Mouse (Mus musculus): Measurements from ENCODE around the gene 4930578C19Rik. TPM values are rescaled to one million over a fixed set of nuclear protein-coding genes. Genes with fewer than 3 reads are reported as not detected.

The 4930578C19Rik gene
- 0.50 and 0.62 TPM in 2 replicates for polyA plus RNA-seq (2015; fragmentation: Nextera tagmentation; extraction: Ambion mirVana)

DNA sequence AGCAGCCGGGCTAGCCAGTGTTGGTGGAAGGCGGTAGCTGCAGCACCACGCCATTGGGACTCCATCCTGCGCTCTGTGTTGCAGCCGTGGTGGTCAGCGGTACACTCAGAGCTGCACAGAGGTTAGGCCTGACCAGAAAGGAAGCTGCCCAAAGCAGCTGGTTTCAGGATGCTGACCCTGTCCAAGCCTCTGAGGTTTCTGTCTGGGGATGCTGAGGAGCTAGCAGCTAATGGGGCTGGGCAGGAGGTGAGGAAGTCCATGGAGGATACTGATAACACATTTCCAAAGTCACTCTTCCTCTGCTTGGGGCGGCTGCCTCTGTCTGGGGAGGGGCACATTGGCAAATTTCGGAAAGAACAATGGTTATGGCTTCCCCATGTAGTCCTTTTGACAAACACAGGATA lies at the start of gene 4930578C19Rik:
Gene 4930578C19Rik, minus strand, starts transcription at position 200 of the 404 bp plus-strand sequence.
- no peaks in the 10 kb centered on the region for H3K4me1 ChIP-seq (ENCODE audit: control insufficient read depth, insufficient read depth, low read length)
- H3K9me3 ChIP-seq (ENCODE audit: control insufficient read depth, low read length): no peaks in the 10 kb centered on the region
- no peak within 1 kb of the TSS for H3K4me2 ChIP-seq (ENCODE audit: low read depth, low read length)
- 73% methylated on average over 8 of the region's 8 CpGs for WGBS
- no peaks in the 10 kb centered on the region for H3K27me3 ChIP-seq (replicated peaks; ENCODE audit: control insufficient read depth, insufficient read depth, low read length)
- no peaks in the 10 kb centered on the region for H3K36me3 ChIP-seq (ENCODE audit: control insufficient read depth, insufficient read depth, low read length)
- no peak within 1 kb of the TSS for H3K27ac ChIP-seq (ENCODE audit: low read length)
- ATAC-seq: no peak
- H3K9ac ChIP-seq (ENCODE audit: low read depth, low read length): no peak within 1 kb of the TSS
- no peak within 1 kb of the TSS for H3K4me3 ChIP-seq (ENCODE audit: low read length)

DNA sequence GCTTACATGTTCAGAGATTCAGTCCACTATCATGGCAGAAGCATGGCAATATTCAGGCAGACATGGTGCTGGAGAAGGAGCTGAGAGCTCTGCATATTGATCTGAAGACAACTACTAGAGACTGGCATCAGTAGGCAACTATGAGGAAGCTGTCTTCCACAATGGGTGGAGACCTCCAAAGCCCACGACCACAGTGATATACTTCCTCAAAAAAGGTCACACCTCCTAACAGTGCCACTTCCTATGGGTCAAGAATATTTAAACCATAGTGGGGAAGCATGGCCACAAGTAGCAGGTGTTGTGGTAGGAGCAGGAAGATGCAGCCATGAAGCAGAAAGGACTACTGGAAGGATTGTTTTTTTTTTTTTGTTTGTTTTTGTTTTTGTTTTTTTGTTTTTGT lies 6.5 kb upstream of the 4930578C19Rik start:
- no peak overlapping the region for H3K4me2 ChIP-seq (ENCODE audit: low read depth, low read length)
- no peaks in the 10 kb centered on the region for H3K9me3 ChIP-seq (ENCODE audit: control insufficient read depth, low read length)
- WGBS: 58% methylated on average over 1 of the region's 1 CpGs
- H3K4me3 ChIP-seq (ENCODE audit: low read length): no peak overlapping the region
- H3K9ac ChIP-seq (ENCODE audit: low read depth, low read length): no peak overlapping the region
- no peaks in the 10 kb centered on the region for H3K36me3 ChIP-seq (ENCODE audit: control insufficient read depth, insufficient read depth, low read length)
- no peak overlapping the region for H3K27ac ChIP-seq (ENCODE audit: low read length)
- no peaks in the 10 kb centered on the region for H3K27me3 ChIP-seq (replicated peaks; ENCODE audit: control insufficient read depth, insufficient read depth, low read length)
- no peak for ATAC-seq
- no peaks in the 10 kb centered on the region for H3K4me1 ChIP-seq (ENCODE audit: control insufficient read depth, insufficient read depth, low read length)

- Histone ChIP-seq H3K27ac (ENCODE audit: low read length) (no peak overlapping the region), H3K4me2 (ENCODE audit: low read depth, low read length) (no peak overlapping the region), H3K27me3 (replicated peaks; ENCODE audit: control insufficient read depth, insufficient read depth, low read length) (no peaks in the 10 kb centered on the region), H3K4me1 (ENCODE audit: control insufficient read depth, insufficient read depth, low read length) (no peaks in the 10 kb centered on the region), H3K36me3 (ENCODE audit: control insufficient read depth, insufficient read depth, low read length) (no peaks in the 10 kb centered on the region), H3K9me3 (ENCODE audit: control insufficient read depth, low read length) (no peaks in the 10 kb centered on the region), H3K4me3 (ENCODE audit: low read length) (no peak overlapping the region), H3K9ac (ENCODE audit: low read depth, low read length) (no peak overlapping the region)
- WGBS: 71% methylated on average over 1 of the region's 1 CpGs
- ATAC-seq: no peak
Observed at GRCm38 (mm10) chrX:18462879-18463278, 1.7 kb upstream of the 4930578C19Rik start.

DNA sequence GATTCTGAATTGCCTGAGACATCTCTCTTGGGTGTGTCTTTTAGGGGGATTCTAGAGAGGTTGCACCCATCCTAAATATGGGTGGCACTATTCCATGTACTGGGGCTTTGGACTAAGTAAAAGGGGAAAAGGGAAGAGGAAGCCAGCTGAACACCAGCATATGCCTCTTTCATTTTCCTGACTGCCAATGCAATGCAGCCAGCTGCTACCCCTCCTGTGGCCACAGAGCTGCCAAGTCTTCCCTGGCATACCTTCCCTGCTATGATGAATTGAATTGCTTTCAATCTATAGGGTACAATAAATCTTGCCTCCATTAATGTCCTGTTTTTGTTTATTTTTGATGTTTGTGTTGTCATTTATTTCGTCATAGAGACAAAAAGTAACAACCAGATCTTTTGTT lies 9.6 kb downstream of the 4930578C19Rik start:
- Histone ChIP-seq H3K4me3 (ENCODE audit: low read length) (no peak overlapping the region), H3K9me3 (ENCODE audit: control insufficient read depth, low read length) (no peaks in the 10 kb centered on the region), H3K4me2 (ENCODE audit: low read depth, low read length) (no peak overlapping the region), H3K9ac (ENCODE audit: low read depth, low read length) (no peak overlapping the region), H3K36me3 (ENCODE audit: control insufficient read depth, insufficient read depth, low read length) (no peaks in the 10 kb centered on the region), H3K27me3 (replicated peaks; ENCODE audit: control insufficient read depth, insufficient read depth, low read length) (no peaks in the 10 kb centered on the region), H3K4me1 (ENCODE audit: control insufficient read depth, insufficient read depth, low read length) (no peaks in the 10 kb centered on the region), H3K27ac (ENCODE audit: low read length) (no peak overlapping the region)
- no peak for ATAC-seq
- WGBS: 45% methylated on average over 1 of the region's 1 CpGs

DNA sequence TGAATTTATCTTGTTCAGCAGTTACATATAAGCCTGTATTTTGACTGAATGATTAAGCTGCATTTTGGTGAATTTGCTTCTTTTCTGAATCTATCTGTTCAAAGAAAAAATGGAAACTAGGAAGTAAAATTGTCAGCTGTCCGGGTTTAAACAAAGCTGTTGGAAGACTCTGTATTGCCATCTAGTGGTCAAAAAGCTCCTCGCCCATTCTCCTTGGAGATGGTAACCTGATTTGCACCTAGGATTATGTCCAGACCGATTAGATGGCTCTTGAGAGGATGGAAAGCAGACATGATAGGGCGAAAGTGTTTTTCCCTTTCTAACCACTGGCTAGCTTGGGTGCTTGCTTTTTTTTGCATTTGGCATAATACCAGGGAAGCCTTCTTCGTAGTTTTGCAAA lies 19.1 kb downstream of the 4930578C19Rik start:
- no peak overlapping the region for H3K9ac ChIP-seq (ENCODE audit: low read depth, low read length)
- no peak overlapping the region for H3K4me3 ChIP-seq (ENCODE audit: low read length)
- H3K27ac ChIP-seq (ENCODE audit: low read length): no peak overlapping the region
- H3K4me1 ChIP-seq (ENCODE audit: control insufficient read depth, insufficient read depth, low read length): no peaks in the 10 kb centered on the region
- no peaks in the 10 kb centered on the region for H3K27me3 ChIP-seq (replicated peaks; ENCODE audit: control insufficient read depth, insufficient read depth, low read length)
- H3K9me3 ChIP-seq (ENCODE audit: control insufficient read depth, low read length): no peaks in the 10 kb centered on the region
- H3K4me2 ChIP-seq (ENCODE audit: low read depth, low read length): no peak overlapping the region
- WGBS: 26% methylated on average over 5 of the region's 5 CpGs
- H3K36me3 ChIP-seq (ENCODE audit: control insufficient read depth, insufficient read depth, low read length): no peaks in the 10 kb centered on the region
- no peak for ATAC-seq

DNA sequence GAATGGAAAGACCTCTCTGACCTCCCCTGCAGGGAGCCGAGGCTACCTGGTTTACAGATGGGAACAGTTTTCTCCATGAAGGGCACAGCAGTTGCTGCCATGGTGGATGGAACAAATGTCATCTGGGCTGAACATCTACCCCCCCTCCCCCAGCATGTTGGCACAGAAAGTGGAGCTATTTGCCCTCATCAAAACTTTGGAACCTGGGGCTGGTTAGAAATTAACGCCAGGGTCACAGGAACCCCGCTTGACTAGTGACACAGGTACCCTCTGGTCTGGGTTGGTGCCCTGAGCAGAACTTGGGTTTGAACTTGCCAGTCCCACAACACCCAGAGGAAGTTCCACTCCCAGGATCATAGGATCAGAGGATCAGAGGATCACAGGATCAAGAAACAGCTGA lies 35.7 kb downstream of the 4930578C19Rik start:
- no peaks in the 10 kb centered on the region for H3K9me3 ChIP-seq (ENCODE audit: control insufficient read depth, low read length)
- H3K4me2 ChIP-seq (ENCODE audit: low read depth, low read length): no peak overlapping the region
- no peaks in the 10 kb centered on the region for H3K4me1 ChIP-seq (ENCODE audit: control insufficient read depth, insufficient read depth, low read length)
- no peak overlapping the region for H3K9ac ChIP-seq (ENCODE audit: low read depth, low read length)
- WGBS: 91% methylated on average over 3 of the region's 3 CpGs
- H3K4me3 ChIP-seq (ENCODE audit: low read length): no peak overlapping the region
- H3K27me3 ChIP-seq (replicated peaks; ENCODE audit: control insufficient read depth, insufficient read depth, low read length): no peaks in the 10 kb centered on the region
- ATAC-seq: no peak
- H3K27ac ChIP-seq (ENCODE audit: low read length): no peak overlapping the region
- H3K36me3 ChIP-seq (ENCODE audit: control insufficient read depth, insufficient read depth, low read length): no peaks in the 10 kb centered on the region

DNA sequence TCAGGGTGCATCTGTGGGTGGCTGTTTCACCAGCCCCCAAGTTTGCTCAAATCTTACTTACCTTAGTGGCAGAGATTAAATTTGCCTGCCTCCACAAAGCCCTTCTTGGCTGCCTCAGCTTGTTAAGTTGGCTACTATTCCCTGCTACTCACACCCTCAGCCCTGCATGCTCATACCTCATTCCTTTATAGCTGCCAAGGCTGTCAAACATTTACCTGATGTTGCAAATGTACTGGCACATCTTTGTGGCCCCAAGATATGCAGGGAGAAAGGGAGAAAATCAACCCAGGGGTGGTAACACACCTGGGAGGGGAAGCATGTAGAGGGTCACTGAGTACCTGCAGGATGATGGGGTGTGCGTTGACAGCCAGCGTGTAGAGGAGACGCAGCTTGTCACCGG lies 38.0 kb downstream of the 4930578C19Rik start:
- Histone ChIP-seq H3K4me3 (ENCODE audit: low read length) (no peak overlapping the region), H3K36me3 (ENCODE audit: control insufficient read depth, insufficient read depth, low read length) (no peaks in the 10 kb centered on the region), H3K4me1 (ENCODE audit: control insufficient read depth, insufficient read depth, low read length) (no peaks in the 10 kb centered on the region), H3K27me3 (replicated peaks; ENCODE audit: control insufficient read depth, insufficient read depth, low read length) (no peaks in the 10 kb centered on the region), H3K27ac (ENCODE audit: low read length) (no peak overlapping the region), H3K4me2 (ENCODE audit: low read depth, low read length) (no peak overlapping the region), H3K9ac (ENCODE audit: low read depth, low read length) (no peak overlapping the region), H3K9me3 (ENCODE audit: control insufficient read depth, low read length) (no peaks in the 10 kb centered on the region)
- ATAC-seq: no peak
- WGBS: 89% methylated on average over 4 of the region's 4 CpGs

GRCm38 (mm10) chrX:18420161-18420784 lies 40.9 kb downstream of the 4930578C19Rik start:
- Histone ChIP-seq H3K27ac (ENCODE audit: low read length) (no peak overlapping the region), H3K9me3 (ENCODE audit: control insufficient read depth, low read length) (no peaks in the 10 kb centered on the region), H3K27me3 (replicated peaks; ENCODE audit: control insufficient read depth, insufficient read depth, low read length) (no peaks in the 10 kb centered on the region), H3K36me3 (ENCODE audit: control insufficient read depth, insufficient read depth, low read length) (no peaks in the 10 kb centered on the region), H3K4me1 (ENCODE audit: control insufficient read depth, insufficient read depth, low read length) (no peaks in the 10 kb centered on the region), H3K4me3 (ENCODE audit: low read length) (no peak overlapping the region), H3K4me2 (ENCODE audit: low read depth, low read length) (no peak overlapping the region), H3K9ac (ENCODE audit: low read depth, low read length) (no peak overlapping the region)
- 88% methylated on average over 4 of the region's 4 CpGs for WGBS
- ATAC-seq: no peak

GRCm38 (mm10) chrX:18418977-18419376 lies 42.2 kb downstream of the 4930578C19Rik start:
- H3K9me3 ChIP-seq (ENCODE audit: control insufficient read depth, low read length): no peaks in the 10 kb centered on the region
- H3K27me3 ChIP-seq (replicated peaks; ENCODE audit: control insufficient read depth, insufficient read depth, low read length): no peaks in the 10 kb centered on the region
- H3K9ac ChIP-seq (ENCODE audit: low read depth, low read length): no peak overlapping the region
- no peaks in the 10 kb centered on the region for H3K36me3 ChIP-seq (ENCODE audit: control insufficient read depth, insufficient read depth, low read length)
- 29% methylated on average over 1 of the region's 1 CpGs for WGBS
- no peak for ATAC-seq
- H3K4me3 ChIP-seq (ENCODE audit: low read length): no peak overlapping the region
- H3K4me1 ChIP-seq (ENCODE audit: control insufficient read depth, insufficient read depth, low read length): no peaks in the 10 kb centered on the region
- no peak overlapping the region for H3K4me2 ChIP-seq (ENCODE audit: low read depth, low read length)
- H3K27ac ChIP-seq (ENCODE audit: low read length): no peak overlapping the region

GRCm38 (mm10) chrX:18414560-18414959 lies 46.6 kb downstream of the 4930578C19Rik start:
- ATAC-seq: no peak
- H3K27me3 ChIP-seq (replicated peaks; ENCODE audit: control insufficient read depth, insufficient read depth, low read length): no peaks in the 10 kb centered on the region
- H3K4me1 ChIP-seq (ENCODE audit: control insufficient read depth, insufficient read depth, low read length): no peaks in the 10 kb centered on the region
- H3K4me2 ChIP-seq (ENCODE audit: low read depth, low read length): no peak overlapping the region
- H3K36me3 ChIP-seq (ENCODE audit: control insufficient read depth, insufficient read depth, low read length): no peaks in the 10 kb centered on the region
- H3K9ac ChIP-seq (ENCODE audit: low read depth, low read length): no peak overlapping the region
- H3K9me3 ChIP-seq (ENCODE audit: control insufficient read depth, low read length): no peaks in the 10 kb centered on the region
- no peak overlapping the region for H3K27ac ChIP-seq (ENCODE audit: low read length)
- no peak overlapping the region for H3K4me3 ChIP-seq (ENCODE audit: low read length)
- WGBS: 86% methylated on average over 2 of the region's 2 CpGs
